In the genomic region with DNA sequence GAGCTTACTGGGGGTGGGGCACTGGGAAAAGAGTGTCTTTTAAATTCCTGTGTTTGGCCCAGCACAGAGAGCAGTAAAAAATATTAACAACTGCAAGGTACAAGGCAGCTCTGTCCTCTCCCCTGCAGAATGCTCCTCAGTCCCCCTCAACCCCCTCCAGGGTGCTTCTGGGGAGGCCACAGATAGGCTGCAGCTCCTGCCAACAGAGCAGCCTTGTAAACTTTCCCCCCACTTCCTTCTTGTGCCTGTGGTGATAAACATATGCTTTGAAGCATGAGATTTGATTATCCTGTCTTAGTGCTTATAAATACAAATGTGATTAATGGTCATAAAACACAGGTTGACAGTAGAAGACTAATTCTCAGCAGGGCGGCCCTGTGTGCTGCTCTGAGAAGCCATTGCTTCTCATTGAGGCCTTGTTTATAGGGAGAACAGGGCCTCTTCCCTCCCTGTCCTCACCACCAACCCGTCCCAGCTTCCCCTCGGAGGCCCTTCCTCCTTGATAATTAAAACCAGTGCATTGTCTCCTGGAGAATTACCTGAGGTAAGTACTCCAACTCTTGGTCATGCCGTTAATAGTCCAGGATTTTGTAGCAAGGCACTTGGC, we compare ENCODE assay signal across 7 mouse cellular contexts. TPM values are rescaled to one million over a fixed set of nuclear protein-coding genes. Genes with fewer than 3 reads are reported as not detected.
A peak's percentile ranks its signal among the peaks of the same experiment; 100 is the strongest.
DNase-seq lines count a peak whose midpoint lies in the region; ATAC-seq lines count a peak whose summit lies in the region.

No protein-coding gene starts in this region.

- peak overlapping the region; percentile 55; the same call in 1 of the 2 replicates for H3K27ac ChIP-seq in kidney, embryonic 14.5 days (ENCODE audit: low read depth, low read length)
- no peak overlapping the region; the same call in 1 of the 2 replicates for H3K27ac ChIP-seq in hindbrain, embryonic 16.5 days (ENCODE audit: low read depth, low read length)

- no peak overlapping the region for H3K9ac ChIP-seq in kidney, embryonic 14.5 days (ENCODE audit: low read depth, low read length)
- no peak overlapping the region for H3K9ac ChIP-seq in hindbrain, embryonic 16.5 days (ENCODE audit: low read depth, low read length)

- peaks cover 11% of the 10 kb centered on the region; the same call in 1 of the 2 replicates for H3K4me1 ChIP-seq in kidney, embryonic 14.5 days (ENCODE audit: control insufficient read depth, insufficient read depth, low read length)
- H3K4me1 ChIP-seq in hindbrain, embryonic 16.5 days (ENCODE audit: control insufficient read depth, insufficient read depth, low read depth, low read length), result peaks cover 11% of the 10 kb centered on the region

- DNase-seq in kidney, postnatal 36 days, result no peak
- peak; percentile 31 for DNase-seq in ovary, adult 18-20 months (ENCODE audit: low spot score)
- DNase-seq in ovary, postnatal 14 days (ENCODE audit: low spot score), result no peak
- no peak for DNase-seq in thymus, postnatal 4 days

- 27% methylated on average over 4 of the region's 4 CpGs for WGBS in kidney, embryonic 14.5 days
- 31% methylated on average over 4 of the region's 4 CpGs for WGBS in hindbrain, embryonic 16.5 days

- no peaks in the 10 kb centered on the region for H3K9me3 ChIP-seq in kidney, embryonic 14.5 days (ENCODE audit: control insufficient read depth, low read length)
- no peaks in the 10 kb centered on the region for H3K9me3 ChIP-seq in hindbrain, embryonic 16.5 days (ENCODE audit: control insufficient read depth, low read length)

- H3K27me3 ChIP-seq in kidney, embryonic 14.5 days (ENCODE audit: control insufficient read depth, insufficient read depth, low read length), result no peaks in the 10 kb centered on the region
- no peaks in the 10 kb centered on the region for H3K27me3 ChIP-seq in hindbrain, embryonic 16.5 days (replicated peaks; ENCODE audit: control insufficient read depth, insufficient read depth, low read length)

- H3K4me2 ChIP-seq in kidney, embryonic 14.5 days (replicated peaks; ENCODE audit: low read depth, low read length), result no peak overlapping the region
- H3K4me2 ChIP-seq in hindbrain, embryonic 16.5 days (ENCODE audit: low read length), result no peak overlapping the region

- no peak for ATAC-seq in kidney, embryonic 14.5 days (ENCODE audit: low FRiP score, low TSS enrichment)
- ATAC-seq in hindbrain, embryonic 16.5 days, result peak; percentile 64
- no peak for ATAC-seq in monocyte, adult 5-6 weeks (replicated peaks; ENCODE audit: insufficient number of reproducible peaks, low FRiP score, low TSS enrichment, poor library complexity, severe bottlenecking)

- no peaks in the 10 kb centered on the region for H3K36me3 ChIP-seq in kidney, embryonic 14.5 days (ENCODE audit: control insufficient read depth, insufficient read depth, low read length)
- H3K36me3 ChIP-seq in hindbrain, embryonic 16.5 days (ENCODE audit: control insufficient read depth, insufficient read depth, low read length), result no peaks in the 10 kb centered on the region

- H3K4me3 ChIP-seq in kidney, embryonic 14.5 days (ENCODE audit: low read length), result no peak overlapping the region
- no peak overlapping the region for H3K4me3 ChIP-seq in hindbrain, embryonic 16.5 days (ENCODE audit: low read length)

RNA-seq across cellular contexts. Expression of a gene that starts 41.4 kb away (rescaled TPM):
- 6.4 and 7.1 TPM in 2 replicates for polyA plus RNA-seq in kidney, embryonic 14.5 days (2014; fragmentation: Nextera tagmentation; extraction: Ambion mirVana)
- 38.3 and 40.0 TPM in 2 replicates for polyA plus RNA-seq in hindbrain, embryonic 16.5 days (2015; fragmentation: Nextera tagmentation; extraction: Ambion mirVana)
- total RNA-seq in monocyte, adult 5-6 weeks (2017), result 3.4 to 5.8 TPM (median 4.6 TPM) in 3 replicates
